Mouse (Mus musculus) G1E (cell line): Measurements from ENCODE around the gene Ppp1r12c. TPM values are rescaled to one million over a fixed set of nuclear protein-coding genes. Genes with fewer than 3 reads are reported as not detected.
A peak's percentile ranks its signal among the peaks of the same experiment; 100 is the strongest.

Experiments used
- ATAC-seq: 2 replicates; pipeline ENCODE4 v1.8.0; 2016; ENCODE audit warnings: mild to moderate bottlenecking; ENCODE audit not compliant: insufficient number of reproducible peaks, poor library complexity, low FRiP score, severe bottlenecking; ENCODE audit errors: extremely low read depth
- DNase-seq: peaks from one replicate; pipeline ENCODE4 v3.0.0; 2012; ENCODE audit warnings: low spot score
- H3K27me3 ChIP-seq: 2 replicates; pipeline ENCODE4 v1.6.1; 2012; ENCODE audit warnings: mild to moderate bottlenecking, low read length, inconsistent platforms; ENCODE audit not compliant: insufficient read depth
- H3K36me3 ChIP-seq: replicated peaks from 2 replicates; pipeline ENCODE3; 2012; ENCODE audit warnings: mild to moderate bottlenecking, inconsistent platforms
- H3K4me1 ChIP-seq: 2 replicates; pipeline ENCODE4 v1.6.1; 2012; ENCODE audit warnings: low read depth, low read length, inconsistent platforms, mixed read lengths; ENCODE audit not compliant: insufficient read depth
- H3K4me3 ChIP-seq: 2 replicates; pipeline ENCODE4 v1.5.1; 2012; ENCODE audit warnings: low read depth, mild to moderate bottlenecking, inconsistent platforms, low read length, moderate library complexity, mixed read lengths
- H3K9me3 ChIP-seq: replicated peaks from 2 replicates; pipeline ENCODE4 v1.6.1; 2012; ENCODE audit warnings: inconsistent platforms
- CTCF ChIP-seq: IDR thresholded peaks from 2 replicates; pipeline ENCODE4 v1.5.1; 2012; ENCODE audit warnings: low read depth, low read length, inconsistent platforms, mixed read lengths
- GATA1 ChIP-seq: IDR thresholded peaks from 2 replicates; pipeline ENCODE4 v1.6.1; 2012; ENCODE audit warnings: borderline replicate concordance, low read length, inconsistent platforms, mixed read lengths
- GATA2 ChIP-seq: IDR thresholded peaks from 2 replicates; pipeline ENCODE4 v1.6.1; 2012; ENCODE audit warnings: low read depth, low read length, inconsistent platforms, borderline replicate concordance
- POLR2AphosphoS5 ChIP-seq: IDR thresholded peaks from 2 replicates; pipeline ENCODE4 v1.6.1; 2012; ENCODE audit warnings: low read depth, low read length, inconsistent platforms; ENCODE audit not compliant: insufficient replicate concordance
- TAL1 ChIP-seq: conservative IDR thresholded peaks from 2 replicates; pipeline ENCODE4 v1.6.1; 2012; ENCODE audit warnings: low read depth, low read length, inconsistent platforms, mixed read lengths
- polyA plus RNA-seq: library from polyadenylated mRNA; stranded (reverse); fragments of >175 nt; gene quantifications from 2 replicates; pipeline ENCODE4 v1.2.3, GENCODE M21; 2012
- total RNA-seq, 2 experiments: library from RNA; stranded (forward) in 1 of 2; stranded (reverse) in 1 of 2; fragments of 200-1000 nt in 1 of 2; fragments of >200 nt in 1 of 2; fragmentation: Nextera tagmentation in 1 of 2; gene quantifications; 2 replicates each; pipeline ENCODE4 v1.2.3; 2014 to 2017

Ppp1r12c gene
- total and polyA plus RNA-seq, 3 experiments: 91.1 to 173 (median 91.9) TPM

DNA sequence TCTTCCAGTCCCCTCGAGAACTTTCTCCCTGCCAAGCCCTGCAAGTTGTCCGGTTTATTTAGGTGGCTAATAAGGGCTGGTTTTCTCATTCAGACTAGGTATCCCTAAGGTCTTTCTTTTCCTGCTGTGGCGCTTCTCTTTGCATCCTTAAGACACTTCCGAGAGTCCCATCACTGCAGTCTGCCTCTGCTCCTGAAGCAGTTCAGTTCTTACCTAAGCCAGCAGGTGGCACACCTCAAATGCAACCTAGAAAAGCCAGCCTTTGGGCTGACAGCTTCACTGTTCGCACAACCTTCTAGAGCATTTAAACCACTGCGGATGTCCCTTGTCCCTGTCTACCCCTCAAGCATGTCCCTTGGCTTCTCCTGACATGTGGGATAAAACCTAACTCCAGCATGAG is 21.8 kb downstream of the Ppp1r12c start:
- H3K27me3 ChIP-seq: peaks cover 22% of the 10 kb centered on the region
- DNase-seq: peak; percentile 36
- ATAC-seq: peak; percentile 40; the same call in 1 of the 2 replicates

DNA sequence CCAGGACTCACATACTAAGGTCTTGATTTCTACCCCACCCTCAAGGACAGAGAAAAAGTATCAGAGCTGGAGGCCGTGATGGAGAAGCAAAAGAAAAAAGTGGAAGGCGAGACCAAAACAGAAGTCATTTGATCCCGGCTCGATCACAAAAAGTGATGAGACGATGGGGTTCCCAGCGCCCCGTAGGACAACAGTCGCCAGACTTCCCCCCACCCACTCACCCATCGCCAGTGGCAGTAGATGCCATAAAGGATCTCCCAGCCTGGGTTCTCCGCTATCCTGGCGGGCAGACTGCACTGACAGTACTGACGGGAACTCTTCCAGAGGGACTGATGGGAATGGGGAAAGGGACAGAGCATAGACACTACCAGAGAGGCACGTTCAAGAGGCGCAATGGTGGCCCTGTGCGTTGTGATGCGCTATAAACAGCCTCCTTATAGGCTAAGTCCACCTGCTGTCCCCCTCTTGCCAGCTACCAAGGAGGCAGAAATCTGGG is 22.6 kb downstream of the Ppp1r12c start:
- no peak for DNase-seq
- Histone ChIP-seq H3K27me3 (peaks cover 24% of the 10 kb centered on the region), H3K4me3 (peak overlapping the region; percentile 10; the same call in 1 of the 2 replicates), H3K36me3 (peaks cover 43% of the 10 kb centered on the region), H3K4me1 (peaks cover 13% of the 10 kb centered on the region), H3K9me3 (no peaks in the 10 kb centered on the region)
- no peak for ATAC-seq
- TF ChIP-seq GATA1 (no peak), GATA2 (no peak), CTCF (no peak), POLR2AphosphoS5 (no peak)

More for the DNA sequence above, 21.8 kb downstream of the Ppp1r12c start:
- no peak overlapping the region for H3K4me3 ChIP-seq
- H3K9me3 ChIP-seq: no peaks in the 10 kb centered on the region
- H3K4me1 ChIP-seq: peaks cover 13% of the 10 kb centered on the region
- H3K36me3 ChIP-seq: peaks cover 51% of the 10 kb centered on the region
- TF ChIP-seq CTCF (peak; percentile 23; the same call in 1 of the 2 replicates), POLR2AphosphoS5 (no peak)

DNA sequence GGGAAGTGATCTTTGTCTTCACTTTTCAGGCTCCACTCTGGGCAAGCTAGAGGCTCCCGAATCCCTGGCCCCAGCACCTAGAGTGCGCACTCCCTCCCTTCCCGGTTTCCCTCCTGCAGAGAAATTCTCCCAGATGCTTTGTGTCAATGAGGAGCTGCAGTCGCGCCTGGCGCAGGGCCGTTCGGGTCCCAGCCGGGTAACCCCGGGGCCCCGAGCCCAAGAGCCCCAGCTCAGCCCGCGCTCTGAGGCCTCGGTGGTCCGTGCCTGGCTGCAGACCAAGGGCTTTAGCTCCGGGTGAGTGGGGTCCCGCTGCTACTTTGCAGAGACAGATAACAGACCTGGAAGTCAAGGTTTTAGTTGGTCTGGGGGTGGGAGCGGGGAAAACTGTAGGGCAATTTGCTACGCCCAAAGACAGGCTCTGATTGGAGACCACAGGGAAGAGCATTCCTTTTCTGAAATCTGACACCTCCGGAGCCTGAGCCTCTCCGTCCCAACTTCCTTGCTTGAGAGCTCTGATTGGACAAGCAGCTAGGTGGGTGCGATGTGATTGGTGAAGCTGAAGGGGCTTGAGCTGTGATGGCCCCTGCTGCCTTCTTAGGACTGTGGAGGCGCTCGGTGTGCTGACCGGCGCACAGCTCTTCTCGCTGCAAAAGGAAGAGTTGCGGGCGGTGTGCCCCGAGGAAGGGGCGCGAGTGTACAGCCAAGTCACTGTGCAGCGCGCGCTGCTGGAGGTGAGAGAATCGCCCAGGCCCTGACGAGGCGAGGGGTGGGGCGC is 23.3 kb downstream of the Ppp1r12c start:
- H3K36me3 ChIP-seq: peaks cover 36% of the 10 kb centered on the region
- H3K27me3 ChIP-seq: peaks cover 25% of the 10 kb centered on the region
- DNase-seq: no peak

DNA sequence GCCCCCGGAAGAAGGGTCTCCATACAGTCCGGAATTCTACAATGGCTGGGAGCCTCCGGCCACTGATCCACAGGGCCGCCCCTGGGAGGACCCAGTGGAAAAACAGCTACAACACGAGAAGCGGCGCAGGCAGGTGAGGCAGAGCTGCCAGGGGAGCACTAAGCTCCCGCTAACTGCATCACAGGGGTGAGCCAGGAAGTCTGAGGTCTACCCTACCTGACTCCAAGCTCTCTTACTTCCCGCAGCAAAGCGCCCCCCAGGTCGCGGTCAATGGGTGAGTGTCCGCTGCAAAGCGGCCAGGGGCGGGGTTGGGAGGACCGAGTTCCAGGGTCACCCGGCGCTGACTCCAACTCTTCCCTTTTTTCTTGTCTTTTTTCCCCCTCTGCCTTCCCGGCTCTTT is 27.5 kb downstream of the Ppp1r12c start:
- DNase-seq (no peak), ATAC-seq (no peak)
- Histone ChIP-seq H3K4me3 (no peak overlapping the region), H3K4me1 (peaks cover 12% of the 10 kb centered on the region), H3K9me3 (no peaks in the 10 kb centered on the region), H3K36me3 (no peaks in the 10 kb centered on the region), H3K27me3 (peaks cover 34% of the 10 kb centered on the region)
- TF ChIP-seq GATA2 (no peak), GATA1 (no peak), POLR2AphosphoS5 (no peak), CTCF (no peak), TAL1 (no peak)

More for the DNA sequence above, 23.3 kb downstream of the Ppp1r12c start:
- H3K9me3 ChIP-seq: no peaks in the 10 kb centered on the region
- peak overlapping the region; percentile 10; the same call in 1 of the 2 replicates for H3K4me3 ChIP-seq
- H3K4me1 ChIP-seq: peaks cover 13% of the 10 kb centered on the region
- TF ChIP-seq GATA1 (no peak), GATA2 (no peak), CTCF (no peak)
- no peak; the same call in 1 of the 2 replicates for ATAC-seq

DNA sequence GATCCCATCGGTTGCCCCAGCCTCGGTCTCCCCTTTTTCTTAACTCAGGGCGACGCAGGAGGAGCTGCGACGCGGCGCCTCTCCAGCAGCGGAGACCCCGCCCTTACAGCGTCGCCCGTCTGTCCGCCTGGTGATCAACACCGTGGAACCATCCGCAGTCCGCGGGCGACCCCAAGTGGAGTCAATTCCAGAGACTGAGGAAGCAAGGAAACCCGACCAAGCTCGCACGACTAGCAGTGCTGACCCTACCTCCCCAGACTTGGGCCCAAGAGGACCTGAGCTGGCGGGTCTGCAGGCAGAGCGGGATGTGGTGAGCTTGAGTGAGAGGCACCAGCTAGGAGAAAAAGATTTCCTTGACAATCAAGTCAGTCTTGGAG is 30.3 kb downstream of the Ppp1r12c start:
- Histone ChIP-seq H3K4me1 (no peaks in the 10 kb centered on the region), H3K27me3 (peaks cover 24% of the 10 kb centered on the region), H3K4me3 (no peak overlapping the region), H3K9me3 (no peaks in the 10 kb centered on the region), H3K36me3 (no peaks in the 10 kb centered on the region)
- no peak for ATAC-seq
- DNase-seq: no peak
- no peak for TF ChIP-seq CTCF
- TF ChIP-seq TAL1: no peak
- TF ChIP-seq GATA2: no peak
- TF ChIP-seq GATA1: no peak
- TF ChIP-seq POLR2AphosphoS5: no peak

DNA sequence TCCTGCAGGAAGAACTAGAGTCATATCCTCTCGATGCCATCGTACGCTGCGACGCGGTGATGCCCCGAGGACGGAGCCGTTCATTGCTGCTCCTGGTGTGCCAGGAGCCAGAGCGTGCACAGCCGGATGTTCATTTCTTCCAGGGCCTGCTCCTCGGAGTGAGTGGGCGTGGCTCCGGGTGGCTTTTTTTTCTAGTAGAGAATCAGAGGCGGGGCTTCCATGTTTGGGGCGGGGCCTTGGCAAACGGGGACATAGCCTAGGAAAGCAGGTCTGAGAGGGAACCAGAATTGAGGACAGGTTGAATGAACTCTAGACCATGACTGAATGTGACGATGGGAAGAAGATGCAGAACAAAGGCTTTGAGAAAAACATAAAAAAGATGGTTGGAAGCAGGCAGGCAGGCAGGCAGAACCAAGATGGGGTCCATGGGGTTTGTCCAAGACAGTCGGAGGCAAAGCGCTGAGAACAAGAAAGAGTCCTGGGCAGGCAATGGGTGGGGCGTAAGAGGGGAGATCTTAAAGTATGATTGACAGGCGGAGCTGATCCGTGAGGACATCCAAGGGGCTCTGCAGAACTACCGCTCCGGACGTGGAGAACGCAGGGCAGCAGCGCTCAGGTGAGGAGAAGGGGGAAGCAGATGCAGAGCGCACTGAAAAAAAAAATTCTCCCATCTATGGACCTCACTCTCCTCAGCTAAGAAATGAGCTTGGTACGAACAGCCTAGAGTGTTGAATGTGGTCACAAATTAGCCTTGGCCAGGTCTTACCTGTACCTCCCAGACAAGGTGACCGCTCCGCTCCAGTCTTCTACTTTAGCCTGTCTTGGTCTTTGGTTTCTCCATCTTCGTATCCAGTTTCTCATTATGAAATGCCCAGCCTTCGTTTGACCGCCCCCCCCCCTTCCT is 31.0 kb downstream of the Ppp1r12c start:
- no peaks in the 10 kb centered on the region for H3K36me3 ChIP-seq
- no peaks in the 10 kb centered on the region for H3K9me3 ChIP-seq
- DNase-seq (no peak), ATAC-seq (no peak)
- no peak overlapping the region for H3K4me3 ChIP-seq
- H3K27me3 ChIP-seq: peaks cover 24% of the 10 kb centered on the region
- no peaks in the 10 kb centered on the region for H3K4me1 ChIP-seq
- TF ChIP-seq GATA2 (no peak), TAL1 (no peak), GATA1 (no peak), CTCF (no peak), POLR2AphosphoS5 (no peak)
